Mouse (Mus musculus) liver, embryonic 14 days (tissue): Measurements from ENCODE around the gene Fgf23. TPM values are rescaled to one million over a fixed set of nuclear protein-coding genes. Genes with fewer than 3 reads are reported as not detected.

Experiments
- polyA plus RNA-seq: library from polyadenylated mRNA; depleted of rRNA; stranded (reverse); fragments of >200 nt; gene quantifications from 2 replicates; pipeline ENCODE4 v1.2.3, GENCODE M21; 2012; rRNA removed

Fgf23 gene
- polyA plus RNA-seq, result not detected in 2 replicates

GRCm38 (mm10) chr6:127072817-127073216, at the start of gene Fgf23:
Gene Fgf23, plus strand, starts transcription at chr6:127072902.

GRCm38 (mm10) chr6:127109402-127109930, 36.8 kb downstream of the Fgf23 start, which contains the start of gene Tigar:
Gene Tigar, minus strand, starts transcription at chr6:127109557.

Other genes starting within 250 kb of the Fgf23 start
- 63.0 and 70.2 TPM in 2 replicates for gene Ndufa9, start 223.8 kb upstream of the Fgf23 start, polyA plus RNA-seq
- 0.02 and 0.03 TPM in 2 replicates for gene Akap3, start 219.8 kb upstream of the Fgf23 start, polyA plus RNA-seq
- gene Dyrk4, start 151.1 kb upstream of the Fgf23 start, polyA plus RNA-seq, result 0.05 and 0.07 TPM in 2 replicates
- 44.1 and 44.8 TPM in 2 replicates for gene Rad51ap1, start 133.3 kb upstream of the Fgf23 start, polyA plus RNA-seq
- 9.3 and 11.1 TPM in 2 replicates for gene D6Wsu163e, start 132.9 kb upstream of the Fgf23 start, polyA plus RNA-seq
- gene Fgf6, start 57.3 kb upstream of the Fgf23 start, polyA plus RNA-seq, result 0.03 TPM in 1 of 2 replicates, not detected in the other
- 0.67 and 0.73 TPM in 2 replicates for gene Tigar, start 36.7 kb downstream of the Fgf23 start, polyA plus RNA-seq
- gene Ccnd2, start 79.3 kb downstream of the Fgf23 start, polyA plus RNA-seq, result 6.9 and 7.4 TPM in 2 replicates